ENCODE assay signal across 8 mouse cellular contexts in the genomic region with DNA sequence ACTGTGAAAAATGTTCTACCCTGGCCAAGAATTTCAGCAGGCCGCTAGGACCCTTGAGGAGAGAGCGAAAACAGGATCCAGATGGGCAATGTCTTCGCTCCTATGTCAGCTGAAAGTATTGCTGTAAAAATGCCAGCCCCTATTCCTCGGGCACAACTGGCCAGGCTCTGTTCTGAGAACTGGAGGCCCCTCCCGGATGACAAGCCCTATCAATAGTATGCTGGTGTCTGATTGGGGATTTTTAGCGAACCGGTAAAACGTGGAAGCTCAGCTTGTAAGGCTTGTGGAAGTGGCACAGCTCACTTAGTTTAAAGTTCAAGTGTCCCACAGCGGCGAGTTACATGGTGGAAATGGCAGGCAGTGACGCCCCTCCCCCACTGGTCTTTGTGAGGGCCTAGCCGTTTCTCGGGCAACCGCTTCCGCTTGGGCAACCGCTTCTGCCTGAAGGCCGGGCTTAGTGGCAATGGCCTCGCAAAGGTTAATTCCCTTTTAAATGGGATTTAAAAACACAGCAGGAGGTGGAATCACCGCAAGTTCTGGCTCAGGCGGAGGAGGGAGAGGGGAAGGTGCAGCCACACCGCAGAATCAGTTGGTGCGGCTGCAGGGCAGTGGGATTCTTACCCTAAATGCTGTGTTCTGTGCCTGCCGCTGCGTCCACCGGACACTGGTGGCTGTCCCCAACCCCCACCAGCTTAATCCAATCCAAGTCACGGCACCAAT. TPM values are rescaled to one million over a fixed set of nuclear protein-coding genes. Genes with fewer than 3 reads are reported as not detected.
DNase-seq lines count a peak whose midpoint lies in the region; ATAC-seq lines count a peak whose summit lies in the region.

No protein-coding gene starts in this region.

- H3K9ac ChIP-seq in intestine, embryonic 14.5 days (ENCODE audit: low read length) = peak overlapping the region; percentile 23; the same call in 1 of the 2 replicates

- peak overlapping the region; percentile 26 for H3K4me3 ChIP-seq in intestine, embryonic 14.5 days (ENCODE audit: low read depth, low read length)

- peak; percentile 63 for DNase-seq in adrenal gland, adult 8-10 months
- DNase-seq in embryo, embryonic 10 days (ENCODE audit: low spot score) = peak; percentile 97
- DNase-seq in gastrocnemius, postnatal 36 days = peak; percentile 51 to 62
- DNase-seq in intestine, embryonic 14.5 days (ENCODE audit: low spot score) = peak; percentile 83
- DNase-seq in left cerebral cortex, adult 9 months (ENCODE audit: low spot score in 2 of 2) = peak; percentile 25 to 76
- peak; percentile 47 for DNase-seq in retina, postnatal 7 days (ENCODE audit: low read depth, low spot score)
- peak; percentile 26 to 45 for DNase-seq in urinary bladder, adult 18-20 months (ENCODE audit: low spot score in 2 of 2)

- no peaks in the 10 kb centered on the region for H3K27me3 ChIP-seq in intestine, embryonic 14.5 days (replicated peaks; ENCODE audit: control insufficient read depth, insufficient read depth, low read length)

- intact Hi-C loops in gastrocnemius, postnatal 36 days (cut with DNase I) = no loop called here

- H3K9me3 ChIP-seq in intestine, embryonic 14.5 days (ENCODE audit: control insufficient read depth, low read length) = no peaks in the 10 kb centered on the region

- H3K27ac ChIP-seq in intestine, embryonic 14.5 days (ENCODE audit: low read depth) = no peak overlapping the region

- ATAC-seq in intestine, embryonic 14.5 days (replicated peaks; ENCODE audit: low FRiP score, low TSS enrichment, low read depth) = peak; percentile 82
- peak; percentile 95 for ATAC-seq in megakaryocyte, adult 5-6 weeks (ENCODE audit: poor library complexity, severe bottlenecking)

- no peaks in the 10 kb centered on the region for H3K4me1 ChIP-seq in intestine, embryonic 14.5 days (replicated peaks; ENCODE audit: control insufficient read depth, insufficient read depth, low read length)

- 17% methylated on average over 26 of the region's 26 CpGs for WGBS in intestine, embryonic 14.5 days

- peak overlapping the region; percentile 50 for H3K4me2 ChIP-seq in intestine, embryonic 14.5 days (ENCODE audit: low read length)

- H3K36me3 ChIP-seq in intestine, embryonic 14.5 days (ENCODE audit: control insufficient read depth, insufficient read depth, low read length) = no peaks in the 10 kb centered on the region

RNA-seq across cellular contexts. Expression of gene Gm6685, which starts 25.7 kb away (rescaled TPM):
- 10 to 100 TPM in 2 of 4 experiments, 1 to 10 TPM in 2; 6.9 to 10.8 (median 9.7) TPM for total RNA-seq in adrenal gland, adult 8-10 months (2022)
- total RNA-seq in gastrocnemius, postnatal 36 days (2021) = 1 to 10 TPM; 5.8 to 6.0 TPM
- polyA plus RNA-seq in intestine, embryonic 14.5 days (2014; fragmentation: Nextera tagmentation; extraction: Ambion mirVana) = 0.44 TPM in 1 of 2 replicates, not detected in the other
- 0.34 TPM in 1 of 2 replicates, not detected in the other for total RNA-seq in megakaryocyte, adult 5-6 weeks (2015)
- 1.1 and 1.5 TPM in 2 replicates for total RNA-seq in megakaryocyte, adult 5-6 weeks (2017)

Comparison
In these comparisons a context has a peak if more than half of its experiments do, and no peak if none do; other contexts are left out.
1. DNase-seq: peak in every context shown above with its lines; median percentile 97 in embryo, embryonic 10 days; 83 in intestine, embryonic 14.5 days; 63 in adrenal gland, adult 8-10 months; 56 in gastrocnemius, postnatal 36 days; 50 in left cerebral cortex, adult 9 months; 47 in retina, postnatal 7 days; 36 in urinary bladder, adult 18-20 months.